17 mouse cellular contexts compared by ENCODE assay signal in the genomic region with DNA sequence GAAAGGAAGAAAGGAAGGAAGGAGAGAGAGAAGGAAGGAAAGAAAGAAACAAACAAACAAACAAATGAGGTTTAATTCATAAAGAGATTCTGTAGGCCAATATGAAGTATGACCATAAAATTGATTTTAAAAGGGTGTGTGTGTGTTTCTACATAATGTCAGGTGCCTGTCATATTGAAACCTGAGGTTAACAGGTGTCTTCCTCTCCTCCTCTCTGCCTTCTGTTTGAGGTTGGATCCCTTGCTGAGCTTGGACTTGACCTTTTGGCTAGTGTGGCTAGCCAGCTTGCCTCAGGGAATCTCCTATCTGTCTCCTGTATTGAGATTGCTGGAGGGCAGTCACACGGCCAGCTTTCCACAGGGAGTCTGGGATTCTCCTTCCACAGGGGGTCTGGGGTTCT.
"Had no signal": no experiment of that assay in that cellular context is flagged by ENCODE, and none has a peak within 500 bp of the region (broad histone marks: within the 10 kb centered on the region; RNA-seq: fewer than 3 reads in every experiment).

No protein-coding gene starts in this region.

- H3K36me3 ChIP-seq: kidney, embryonic 15.5 days; limb, embryonic 12.5 days; limb, embryonic 15.5 days; midbrain, embryonic 13.5 days; stomach, embryonic 15.5 days had no signal

- H3K4me2 ChIP-seq: kidney, embryonic 15.5 days; limb, embryonic 12.5 days; limb, embryonic 15.5 days; liver, embryonic 11.5 days; lung, embryonic 14.5 days; midbrain, embryonic 13.5 days; stomach, embryonic 15.5 days had no signal

- H3K4me3 ChIP-seq: kidney, embryonic 15.5 days; limb, embryonic 12.5 days; limb, embryonic 15.5 days; midbrain, embryonic 13.5 days; stomach, embryonic 15.5 days had no signal

- ATAC-seq: liver, postnatal 0 days; lung, postnatal 0 days; midbrain, embryonic 13.5 days had no signal

- H3K9me3 ChIP-seq: kidney, embryonic 15.5 days; limb, embryonic 12.5 days; limb, embryonic 15.5 days; midbrain, embryonic 13.5 days; stomach, embryonic 15.5 days had no signal

- H3K27me3 ChIP-seq: kidney, embryonic 15.5 days; limb, embryonic 12.5 days; limb, embryonic 15.5 days; midbrain, embryonic 13.5 days; stomach, embryonic 15.5 days had no signal

- H3K27ac ChIP-seq: kidney, embryonic 15.5 days; liver, embryonic 14.5 days; macrophage had no signal

- H3K9ac ChIP-seq: kidney, embryonic 15.5 days; limb, embryonic 12.5 days; limb, embryonic 15.5 days; liver, embryonic 14.5 days; liver, postnatal 0 days; lung, embryonic 14.5 days; midbrain, embryonic 13.5 days; stomach, embryonic 15.5 days had no signal

- DNase-seq: kidney, postnatal 10 days; kidney, postnatal 4 days; left cerebral cortex, postnatal 4 days; liver, postnatal 0 days; lung, embryonic 14.5 days; right cerebral cortex, postnatal 14 days; right cerebral cortex, postnatal 4 days; thymus, postnatal 25 days had no signal
